Mouse (Mus musculus) intestine, embryonic 15.5 days (tissue): Measurements from ENCODE around the gene Ldlrap1. TPM values are rescaled to one million over a fixed set of nuclear protein-coding genes. Genes with fewer than 3 reads are reported as not detected.
"Not testable (repeated sequence)": the region's sequence is repeated elsewhere in the genome, so short reads cannot be mapped to it uniquely, and the experiment has no call there.

Experiments used
- ATAC-seq: fragments of 200-750 bp; cut with Nextera tagmentation; 2 replicates; pipeline ENCODE4 v1.8.0; 2017; ENCODE audit warnings: moderate TSS enrichment, moderate library complexity
- H3K27ac ChIP-seq: fragments of 300-500 bp; sonication (generic); 2 replicates; pipeline ENCODE4 v1.5.1; 2015; ENCODE audit warnings: mild to moderate bottlenecking, inconsistent platforms
- H3K27me3 ChIP-seq: fragments of 300-500 bp; sonication (generic); replicated peaks from 2 replicates; pipeline ENCODE4 v1.6.1; 2015; ENCODE audit warnings: inconsistent platforms
- H3K36me3 ChIP-seq: fragments of 300-500 bp; sonication (generic); 2 replicates; pipeline ENCODE4 v1.6.1; 2015; ENCODE audit warnings: inconsistent platforms
- H3K4me1 ChIP-seq: fragments of 300-500 bp; sonication (generic); replicated peaks from 2 replicates; pipeline ENCODE4 v1.6.1; 2015; ENCODE audit warnings: inconsistent platforms
- H3K4me2 ChIP-seq: fragments of 300-500 bp; sonication (generic); replicated peaks from 2 replicates; pipeline ENCODE4 v1.6.1; 2015; ENCODE audit warnings: mild to moderate bottlenecking, inconsistent platforms
- H3K4me3 ChIP-seq: fragments of 300-500 bp; sonication (generic); replicated peaks from 2 replicates; pipeline ENCODE4 v1.5.1; 2015; ENCODE audit warnings: inconsistent platforms
- H3K9ac ChIP-seq: fragments of 300-500 bp; sonication (generic); 2 replicates; pipeline ENCODE4 v1.6.1; 2015; ENCODE audit warnings: inconsistent platforms
- H3K9me3 ChIP-seq: fragments of 300-500 bp; sonication (generic); 2 replicates; pipeline ENCODE4 v1.6.1; 2016; ENCODE audit warnings: inconsistent platforms
- WGBS: fragments of 180-500 bp; shearing (Covaris S2); methylation state at CpG from one replicate; pipeline ENCODE4 v1.1.7; 2015; 5-methylcytosine and 5-hydroxymethylcytosine counted together
- polyA plus RNA-seq: library from polyadenylated mRNA; unstranded; fragments of >200 nt; fragmentation: Nextera tagmentation; extraction: Ambion mirVana; gene quantifications from 2 replicates; pipeline ENCODE4 v1.2.1, GENCODE M21; 2015

The Ldlrap1 gene
- polyA plus RNA-seq, 1 experiment from 2014 or later = 18.6 TPM

- Histone ChIP-seq H3K4me3 (no peak overlapping the region), H3K27me3 (no peaks in the 10 kb centered on the region), H3K36me3 (no peaks in the 10 kb centered on the region), H3K4me1 (no peaks in the 10 kb centered on the region), H3K9ac (no peak overlapping the region), H3K4me2 (no peak overlapping the region), H3K27ac (no peak overlapping the region), H3K9me3 (no peaks in the 10 kb centered on the region)
- ATAC-seq = no peak
- WGBS = 75% methylated on average over 5 of the region's 5 CpGs
These were observed 28.1 kb upstream of the Ldlrap1 start for GRCm38 (mm10) chr4:134795819-134796485.

GRCm38 (mm10) chr4:134794959-134795358 lies 27.1 kb upstream of the Ldlrap1 start:
- H3K4me3 ChIP-seq, H3K9me3 ChIP-seq, H3K27ac ChIP-seq, H3K4me2 ChIP-seq, H3K27me3 ChIP-seq, H3K4me1 ChIP-seq, H3K9ac ChIP-seq, ATAC-seq, H3K36me3 ChIP-seq: not testable (repeated sequence)

- Histone ChIP-seq H3K4me1 (no peaks in the 10 kb centered on the region), H3K27me3 (no peaks in the 10 kb centered on the region), H3K4me3 (no peak overlapping the region), H3K9me3 (no peaks in the 10 kb centered on the region), H3K27ac (no peak overlapping the region), H3K9ac (no peak overlapping the region), H3K4me2 (no peak overlapping the region), H3K36me3 (no peaks in the 10 kb centered on the region)
- WGBS = 46% methylated on average over 10 of the region's 10 CpGs
- no peak for ATAC-seq
These were observed 25.6 kb upstream of the Ldlrap1 start for GRCm38 (mm10) chr4:134793213-134793956.

- ATAC-seq = no peak
- Histone ChIP-seq H3K9me3 (no peaks in the 10 kb centered on the region), H3K4me3 (no peak overlapping the region), H3K4me1 (no peaks in the 10 kb centered on the region), H3K9ac (no peak overlapping the region), H3K36me3 (no peaks in the 10 kb centered on the region), H3K27me3 (no peaks in the 10 kb centered on the region), H3K4me2 (no peak overlapping the region), H3K27ac (no peak overlapping the region)
- 63% methylated on average over 6 of the region's 6 CpGs for WGBS
These were observed 23.9 kb upstream of the Ldlrap1 start for GRCm38 (mm10) chr4:134791731-134792130.

- 33% methylated on average over 10 of the region's 10 CpGs for WGBS
- no peaks in the 10 kb centered on the region for H3K27me3 ChIP-seq
These were observed 19.1 kb upstream of the Ldlrap1 start for GRCm38 (mm10) chr4:134786946-134787345.

GRCm38 (mm10) chr4:134784701-134785100 lies 16.9 kb upstream of the Ldlrap1 start:
- no peaks in the 10 kb centered on the region for H3K27me3 ChIP-seq
- WGBS = 61% methylated on average over 5 of the region's 5 CpGs

More at GRCm38 (mm10) chr4:134786946-134787345, 19.1 kb upstream of the Ldlrap1 start:
- Histone ChIP-seq H3K4me2 (no peak overlapping the region), H3K36me3 (no peaks in the 10 kb centered on the region), H3K4me3 (no peak overlapping the region), H3K4me1 (no peaks in the 10 kb centered on the region), H3K27ac (no peak overlapping the region), H3K9ac (no peak overlapping the region), H3K9me3 (no peaks in the 10 kb centered on the region)
- ATAC-seq = no peak

GRCm38 (mm10) chr4:134779136-134779934 lies 11.5 kb upstream of the Ldlrap1 start:
- Histone ChIP-seq H3K4me2 (no peak overlapping the region), H3K4me3 (no peak overlapping the region), H3K27me3 (no peaks in the 10 kb centered on the region), H3K9me3 (no peaks in the 10 kb centered on the region), H3K4me1 (peaks cover 17% of the 10 kb centered on the region), H3K9ac (no peak overlapping the region), H3K27ac (peak overlapping the region; percentile 5; the same call in 1 of the 2 replicates), H3K36me3 (no peaks in the 10 kb centered on the region)
- ATAC-seq = peak; percentile 66; the same call in 1 of the 2 replicates
- 46% methylated on average over 14 of the region's 14 CpGs for WGBS

More at GRCm38 (mm10) chr4:134784701-134785100, 16.9 kb upstream of the Ldlrap1 start:
- Histone ChIP-seq H3K36me3 (no peaks in the 10 kb centered on the region), H3K4me2 (no peak overlapping the region), H3K4me3 (no peak overlapping the region), H3K27ac (no peak overlapping the region), H3K9ac (no peak overlapping the region), H3K4me1 (no peaks in the 10 kb centered on the region), H3K9me3 (no peaks in the 10 kb centered on the region)
- no peak for ATAC-seq

- Histone ChIP-seq H3K4me3 (no peak overlapping the region), H3K4me1 (peaks cover 22% of the 10 kb centered on the region), H3K27ac (peak overlapping the region; percentile 32; the same call in 1 of the 2 replicates), H3K9ac (no peak overlapping the region), H3K4me2 (no peak overlapping the region), H3K27me3 (no peaks in the 10 kb centered on the region), H3K9me3 (no peaks in the 10 kb centered on the region), H3K36me3 (no peaks in the 10 kb centered on the region)
- ATAC-seq = no peak
- 50% methylated on average over 7 of the region's 7 CpGs for WGBS
These were observed 8.4 kb upstream of the Ldlrap1 start for GRCm38 (mm10) chr4:134776246-134776645.

- WGBS = 42% methylated on average over 14 of the region's 14 CpGs
- no peak overlapping the region for H3K4me3 ChIP-seq
- ATAC-seq = no peak
- no peak overlapping the region for H3K9ac ChIP-seq
- H3K4me2 ChIP-seq = no peak overlapping the region
- H3K4me1 ChIP-seq = peaks cover 22% of the 10 kb centered on the region
- H3K27ac ChIP-seq = no peak overlapping the region
- no peaks in the 10 kb centered on the region for H3K36me3 ChIP-seq
- H3K27me3 ChIP-seq = no peaks in the 10 kb centered on the region
- H3K9me3 ChIP-seq = no peaks in the 10 kb centered on the region
These were observed 7.6 kb upstream of the Ldlrap1 start for GRCm38 (mm10) chr4:134775234-134775944.

GRCm38 (mm10) chr4:134774126-134774525 lies 6.3 kb upstream of the Ldlrap1 start:
- no peak overlapping the region for H3K4me3 ChIP-seq
- 82% methylated on average over 6 of the region's 6 CpGs for WGBS
- no peak overlapping the region for H3K27ac ChIP-seq
- H3K4me1 ChIP-seq = peaks cover 16% of the 10 kb centered on the region
- no peak overlapping the region for H3K4me2 ChIP-seq
- H3K9ac ChIP-seq = no peak overlapping the region
- ATAC-seq = no peak
- H3K36me3 ChIP-seq = no peaks in the 10 kb centered on the region
- no peaks in the 10 kb centered on the region for H3K27me3 ChIP-seq
- H3K9me3 ChIP-seq = no peaks in the 10 kb centered on the region

- no peak overlapping the region for H3K4me3 ChIP-seq
- H3K36me3 ChIP-seq = no peaks in the 10 kb centered on the region
- no peaks in the 10 kb centered on the region for H3K9me3 ChIP-seq
- H3K27me3 ChIP-seq = no peaks in the 10 kb centered on the region
- ATAC-seq = peak; percentile 34; the same call in 1 of the 2 replicates
- 44% methylated on average over 4 of the region's 4 CpGs for WGBS
- H3K9ac ChIP-seq = no peak overlapping the region
- H3K4me1 ChIP-seq = peaks cover 18% of the 10 kb centered on the region
- H3K4me2 ChIP-seq = no peak overlapping the region
- H3K27ac ChIP-seq = no peak overlapping the region
These were observed 5.2 kb upstream of the Ldlrap1 start for GRCm38 (mm10) chr4:134772805-134773674.
